Mouse (Mus musculus): ENCODE data around the gene Garem2. TPM values are rescaled to one million over a fixed set of nuclear protein-coding genes. Genes with fewer than 3 reads are reported as not detected.
A peak's percentile ranks its signal among the peaks of the same experiment; 100 is the strongest.

Gene Garem2
- polyA plus RNA-seq, 1 experiment from 2014 or later = 0.80 TPM

GRCm38 (mm10) chr5:30108233-30108632 is 3.3 kb downstream of the Garem2 start:
- no peak for ATAC-seq (ENCODE audit: low FRiP score, low TSS enrichment)
- H3K36me3 ChIP-seq (ENCODE audit: control insufficient read depth, insufficient read depth, low read length) = no peaks in the 10 kb centered on the region
- no peak overlapping the region for H3K27ac ChIP-seq (ENCODE audit: low read depth, low read length)
- H3K4me2 ChIP-seq (replicated peaks; ENCODE audit: low read depth, low read length) = no peak overlapping the region
- H3K9ac ChIP-seq (ENCODE audit: low read depth, low read length) = no peak overlapping the region
- 69% methylated on average over 6 of the region's 6 CpGs for WGBS
- no peak overlapping the region for H3K4me3 ChIP-seq (ENCODE audit: low read length)
- peaks cover 40% of the 10 kb centered on the region for H3K27me3 ChIP-seq (ENCODE audit: control insufficient read depth, insufficient read depth, low read length)
- H3K9me3 ChIP-seq (ENCODE audit: control insufficient read depth, low read length) = no peaks in the 10 kb centered on the region
- peaks cover 49% of the 10 kb centered on the region for H3K4me1 ChIP-seq (ENCODE audit: control insufficient read depth, insufficient read depth, low read length)

GRCm38 (mm10) chr5:30109899-30110298 is 4.9 kb downstream of the Garem2 start:
- ATAC-seq (ENCODE audit: low FRiP score, low TSS enrichment) = no peak
- H3K4me2 ChIP-seq (replicated peaks; ENCODE audit: low read depth, low read length) = peak overlapping the region; percentile 49
- no peak overlapping the region for H3K27ac ChIP-seq (ENCODE audit: low read depth, low read length)
- H3K4me1 ChIP-seq (ENCODE audit: control insufficient read depth, insufficient read depth, low read length) = peaks cover 47% of the 10 kb centered on the region
- peaks cover 34% of the 10 kb centered on the region for H3K27me3 ChIP-seq (ENCODE audit: control insufficient read depth, insufficient read depth, low read length)
- no peak overlapping the region for H3K9ac ChIP-seq (ENCODE audit: low read depth, low read length)
- no peaks in the 10 kb centered on the region for H3K36me3 ChIP-seq (ENCODE audit: control insufficient read depth, insufficient read depth, low read length)
- 55% methylated on average over 2 of the region's 2 CpGs for WGBS
- H3K9me3 ChIP-seq (ENCODE audit: control insufficient read depth, low read length) = no peaks in the 10 kb centered on the region
- no peak overlapping the region for H3K4me3 ChIP-seq (ENCODE audit: low read length)

GRCm38 (mm10) chr5:30110371-30111060 is 5.6 kb downstream of the Garem2 start:
- no peaks in the 10 kb centered on the region for H3K9me3 ChIP-seq (ENCODE audit: control insufficient read depth, low read length)
- H3K4me2 ChIP-seq (replicated peaks; ENCODE audit: low read depth, low read length) = peak overlapping the region; percentile 49
- H3K36me3 ChIP-seq (ENCODE audit: control insufficient read depth, insufficient read depth, low read length) = no peaks in the 10 kb centered on the region
- H3K27ac ChIP-seq (ENCODE audit: low read depth, low read length) = peak overlapping the region; percentile 42
- peaks cover 30% of the 10 kb centered on the region for H3K27me3 ChIP-seq (ENCODE audit: control insufficient read depth, insufficient read depth, low read length)
- H3K9ac ChIP-seq (ENCODE audit: low read depth, low read length) = peak overlapping the region; percentile 47
- peak overlapping the region; percentile 22 for H3K4me3 ChIP-seq (ENCODE audit: low read length)
- H3K4me1 ChIP-seq (ENCODE audit: control insufficient read depth, insufficient read depth, low read length) = peaks cover 41% of the 10 kb centered on the region
- 6% methylated on average over 22 of the region's 22 CpGs for WGBS
- ATAC-seq (ENCODE audit: low FRiP score, low TSS enrichment) = no peak

GRCm38 (mm10) chr5:30111126-30111525 is 6.2 kb downstream of the Garem2 start:
- under 1% methylated on average over 18 of the region's 18 CpGs for WGBS
- Histone ChIP-seq H3K4me2 (replicated peaks; ENCODE audit: low read depth, low read length) (peak overlapping the region; percentile 49), H3K27me3 (ENCODE audit: control insufficient read depth, insufficient read depth, low read length) (peaks cover 26% of the 10 kb centered on the region), H3K9me3 (ENCODE audit: control insufficient read depth, low read length) (no peaks in the 10 kb centered on the region), H3K9ac (ENCODE audit: low read depth, low read length) (peak overlapping the region; percentile 47), H3K27ac (ENCODE audit: low read depth, low read length) (peak overlapping the region; percentile 42), H3K4me1 (ENCODE audit: control insufficient read depth, insufficient read depth, low read length) (peaks cover 37% of the 10 kb centered on the region), H3K36me3 (ENCODE audit: control insufficient read depth, insufficient read depth, low read length) (no peaks in the 10 kb centered on the region), H3K4me3 (ENCODE audit: low read length) (peak overlapping the region; percentile 22)
- ATAC-seq (ENCODE audit: low FRiP score, low TSS enrichment) = peak; percentile 33

GRCm38 (mm10) chr5:30111771-30112170 is 6.8 kb downstream of the Garem2 start:
- no peak for ATAC-seq (ENCODE audit: low FRiP score, low TSS enrichment)
- 70% methylated on average over 3 of the region's 3 CpGs for WGBS
- Histone ChIP-seq H3K4me2 (replicated peaks; ENCODE audit: low read depth, low read length) (no peak overlapping the region), H3K4me3 (ENCODE audit: low read length) (no peak overlapping the region), H3K27ac (ENCODE audit: low read depth, low read length) (no peak overlapping the region), H3K27me3 (ENCODE audit: control insufficient read depth, insufficient read depth, low read length) (peaks cover 20% of the 10 kb centered on the region), H3K9me3 (ENCODE audit: control insufficient read depth, low read length) (no peaks in the 10 kb centered on the region), H3K4me1 (ENCODE audit: control insufficient read depth, insufficient read depth, low read length) (peaks cover 34% of the 10 kb centered on the region), H3K9ac (ENCODE audit: low read depth, low read length) (no peak overlapping the region), H3K36me3 (ENCODE audit: control insufficient read depth, insufficient read depth, low read length) (no peaks in the 10 kb centered on the region)

- Histone ChIP-seq H3K4me1 (ENCODE audit: control insufficient read depth, insufficient read depth, low read length) (peaks cover 26% of the 10 kb centered on the region), H3K9me3 (ENCODE audit: control insufficient read depth, low read length) (no peaks in the 10 kb centered on the region), H3K4me3 (ENCODE audit: low read length) (no peak overlapping the region), H3K27ac (ENCODE audit: low read depth, low read length) (no peak overlapping the region), H3K27me3 (ENCODE audit: control insufficient read depth, insufficient read depth, low read length) (peaks cover 19% of the 10 kb centered on the region), H3K9ac (ENCODE audit: low read depth, low read length) (no peak overlapping the region), H3K36me3 (ENCODE audit: control insufficient read depth, insufficient read depth, low read length) (no peaks in the 10 kb centered on the region), H3K4me2 (replicated peaks; ENCODE audit: low read depth, low read length) (no peak overlapping the region)
- 83% methylated on average over 3 of the region's 3 CpGs for WGBS
- no peak for ATAC-seq (ENCODE audit: low FRiP score, low TSS enrichment)
Measured at GRCm38 (mm10) chr5:30112533-30113068, 7.6 kb downstream of the Garem2 start.

GRCm38 (mm10) chr5:30113881-30114760 is 9.2 kb downstream of the Garem2 start:
- Histone ChIP-seq H3K27me3 (ENCODE audit: control insufficient read depth, insufficient read depth, low read length) (peaks cover 19% of the 10 kb centered on the region), H3K4me1 (ENCODE audit: control insufficient read depth, insufficient read depth, low read length) (peaks cover 19% of the 10 kb centered on the region), H3K9me3 (ENCODE audit: control insufficient read depth, low read length) (no peaks in the 10 kb centered on the region), H3K9ac (ENCODE audit: low read depth, low read length) (peak overlapping the region; percentile 50), H3K4me3 (ENCODE audit: low read length) (peak overlapping the region; percentile 53), H3K27ac (ENCODE audit: low read depth, low read length) (no peak overlapping the region), H3K4me2 (replicated peaks; ENCODE audit: low read depth, low read length) (peak overlapping the region; percentile 92), H3K36me3 (ENCODE audit: control insufficient read depth, insufficient read depth, low read length) (peaks cover 12% of the 10 kb centered on the region)
- peak; percentile 74 for ATAC-seq (ENCODE audit: low FRiP score, low TSS enrichment)
- under 1% methylated on average over 91 of the region's 103 CpGs for WGBS

- peaks cover 19% of the 10 kb centered on the region for H3K4me1 ChIP-seq (ENCODE audit: control insufficient read depth, insufficient read depth, low read length)
- peaks cover 19% of the 10 kb centered on the region for H3K27me3 ChIP-seq (ENCODE audit: control insufficient read depth, insufficient read depth, low read length)
- peaks cover 18% of the 10 kb centered on the region for H3K36me3 ChIP-seq (ENCODE audit: control insufficient read depth, insufficient read depth, low read length)
- H3K27ac ChIP-seq (ENCODE audit: low read depth, low read length) = no peak overlapping the region
- ATAC-seq (ENCODE audit: low FRiP score, low TSS enrichment) = peak; percentile 9; the same call in 1 of the 2 replicates
- peak overlapping the region; percentile 92 for H3K4me2 ChIP-seq (replicated peaks; ENCODE audit: low read depth, low read length)
- H3K9me3 ChIP-seq (ENCODE audit: control insufficient read depth, low read length) = no peaks in the 10 kb centered on the region
- peak overlapping the region; percentile 50 for H3K9ac ChIP-seq (ENCODE audit: low read depth, low read length)
- WGBS = under 1% methylated on average over 28 of the region's 28 CpGs
- peak overlapping the region; percentile 53 for H3K4me3 ChIP-seq (ENCODE audit: low read length)
Measured at GRCm38 (mm10) chr5:30114761-30115140, 9.8 kb downstream of the Garem2 start.
